Mouse (Mus musculus): ENCODE measurements around the gene Stard3. TPM values are rescaled to one million over a fixed set of nuclear protein-coding genes. Genes with fewer than 3 reads are reported as not detected.
A peak's percentile ranks its signal among the peaks of the same experiment; 100 is the strongest.

Gene Stard3
- polyA plus RNA-seq, 1 experiment from 2014 or later, result 42.0 TPM

GRCm38 (mm10) chr11:98392645-98393044 lies 34.5 kb downstream of the Stard3 start:
- 57% methylated on average over 4 of the region's 4 CpGs for WGBS
- Histone ChIP-seq H3K4me1 (ENCODE audit: control insufficient read depth, insufficient read depth, low read length) (peaks cover 38% of the 10 kb centered on the region), H3K27me3 (ENCODE audit: control insufficient read depth, insufficient read depth, low read length) (peaks cover 6% of the 10 kb centered on the region; the same call in 1 of the 2 replicates), H3K4me3 (ENCODE audit: low read length) (no peak overlapping the region), H3K4me2 (replicated peaks; ENCODE audit: low read depth, low read length) (no peak overlapping the region), H3K27ac (ENCODE audit: low read depth, low read length) (peak overlapping the region; percentile 48), H3K9me3 (ENCODE audit: control insufficient read depth, low read length) (no peaks in the 10 kb centered on the region), H3K9ac (ENCODE audit: low read depth, low read length) (0 out of 2 replicates have a peak overlapping the region, but pooled peaks have one; percentile 18), H3K36me3 (ENCODE audit: control insufficient read depth, insufficient read depth, low read length) (0 out of 2 replicates have a peak, but pooled peaks cover 2% of the 10 kb centered on the region)
- ATAC-seq (ENCODE audit: low FRiP score, low TSS enrichment), result no peak

GRCm38 (mm10) chr11:98393317-98393716 lies 35.1 kb downstream of the Stard3 start:
- 0 out of 2 replicates have a peak, but pooled peaks cover 2% of the 10 kb centered on the region for H3K36me3 ChIP-seq (ENCODE audit: control insufficient read depth, insufficient read depth, low read length)
- no peak overlapping the region for H3K4me2 ChIP-seq (replicated peaks; ENCODE audit: low read depth, low read length)
- WGBS, result 76% methylated on average over 6 of the region's 6 CpGs
- no peak overlapping the region for H3K4me3 ChIP-seq (ENCODE audit: low read length)
- 0 out of 2 replicates have a peak overlapping the region, but pooled peaks have one; percentile 2 for H3K9ac ChIP-seq (ENCODE audit: low read depth, low read length)
- peaks cover 36% of the 10 kb centered on the region for H3K4me1 ChIP-seq (ENCODE audit: control insufficient read depth, insufficient read depth, low read length)
- no peaks in the 10 kb centered on the region for H3K9me3 ChIP-seq (ENCODE audit: control insufficient read depth, low read length)
- H3K27me3 ChIP-seq (ENCODE audit: control insufficient read depth, insufficient read depth, low read length), result no peaks in the 10 kb centered on the region
- peak overlapping the region; percentile 37; the same call in 1 of the 2 replicates for H3K27ac ChIP-seq (ENCODE audit: low read depth, low read length)
- ATAC-seq (ENCODE audit: low FRiP score, low TSS enrichment), result no peak

DNA sequence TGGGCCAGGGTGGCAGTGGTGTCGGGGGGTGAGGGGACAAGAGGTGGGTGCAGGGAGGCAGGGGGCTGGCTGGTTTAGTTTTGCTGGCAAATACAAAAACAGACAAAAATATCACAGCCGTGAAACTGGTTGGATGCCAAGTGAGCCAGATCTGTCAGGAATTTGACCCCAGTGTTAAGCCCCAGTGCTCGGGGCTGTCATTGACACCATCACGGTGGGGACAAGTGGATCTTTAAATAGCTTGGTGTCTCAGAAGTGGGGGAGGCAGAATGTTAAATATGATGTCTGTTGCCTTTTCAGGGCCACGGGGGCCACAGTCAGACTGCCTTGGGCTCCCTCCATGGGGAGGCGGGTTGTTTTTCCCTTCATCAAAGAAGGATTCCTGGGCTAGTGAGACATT lies 36.1 kb downstream of the Stard3 start:
- Histone ChIP-seq H3K4me1 (ENCODE audit: control insufficient read depth, insufficient read depth, low read length) (peaks cover 36% of the 10 kb centered on the region), H3K36me3 (ENCODE audit: control insufficient read depth, insufficient read depth, low read length) (0 out of 2 replicates have a peak, but pooled peaks cover 2% of the 10 kb centered on the region), H3K27ac (ENCODE audit: low read depth, low read length) (no peak overlapping the region), H3K9ac (ENCODE audit: low read depth, low read length) (no peak overlapping the region), H3K4me2 (replicated peaks; ENCODE audit: low read depth, low read length) (no peak overlapping the region), H3K27me3 (ENCODE audit: control insufficient read depth, insufficient read depth, low read length) (no peaks in the 10 kb centered on the region), H3K4me3 (ENCODE audit: low read length) (no peak overlapping the region), H3K9me3 (ENCODE audit: control insufficient read depth, low read length) (no peaks in the 10 kb centered on the region)
- 31% methylated on average over 6 of the region's 6 CpGs for WGBS
- ATAC-seq (ENCODE audit: low FRiP score, low TSS enrichment), result no peak

DNA sequence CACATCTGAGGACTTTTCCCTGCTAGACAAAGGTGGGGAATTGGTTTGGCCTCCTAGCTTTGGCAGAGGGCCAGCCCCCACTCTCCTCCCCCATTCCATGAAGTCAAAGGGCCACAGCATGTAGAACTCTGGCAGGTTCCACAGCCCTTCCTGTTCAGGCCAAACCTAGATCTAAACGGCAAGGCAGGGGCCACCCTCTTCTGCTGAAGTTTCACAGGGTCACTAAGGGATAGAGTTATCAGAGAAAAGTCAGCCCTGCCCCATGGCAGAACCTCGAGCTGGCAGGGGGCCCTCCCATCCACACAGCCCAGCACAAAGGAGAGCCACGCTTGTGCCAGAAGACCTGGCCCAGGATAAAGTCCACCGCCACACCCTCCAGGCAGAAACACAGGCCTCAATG lies 36.9 kb downstream of the Stard3 start:
- H3K4me3 ChIP-seq (ENCODE audit: low read length), result no peak overlapping the region
- 0 out of 2 replicates have a peak, but pooled peaks cover 2% of the 10 kb centered on the region for H3K36me3 ChIP-seq (ENCODE audit: control insufficient read depth, insufficient read depth, low read length)
- H3K9ac ChIP-seq (ENCODE audit: low read depth, low read length), result no peak overlapping the region
- H3K4me1 ChIP-seq (ENCODE audit: control insufficient read depth, insufficient read depth, low read length), result peaks cover 40% of the 10 kb centered on the region
- H3K4me2 ChIP-seq (replicated peaks; ENCODE audit: low read depth, low read length), result no peak overlapping the region
- no peaks in the 10 kb centered on the region for H3K9me3 ChIP-seq (ENCODE audit: control insufficient read depth, low read length)
- no peaks in the 10 kb centered on the region for H3K27me3 ChIP-seq (ENCODE audit: control insufficient read depth, insufficient read depth, low read length)
- no peak for ATAC-seq (ENCODE audit: low FRiP score, low TSS enrichment)
- 41% methylated on average over 4 of the region's 4 CpGs for WGBS
- peak overlapping the region; percentile 51 for H3K27ac ChIP-seq (ENCODE audit: low read depth, low read length)

- Histone ChIP-seq H3K9ac (ENCODE audit: low read depth, low read length) (no peak overlapping the region), H3K27me3 (ENCODE audit: control insufficient read depth, insufficient read depth, low read length) (no peaks in the 10 kb centered on the region), H3K4me1 (ENCODE audit: control insufficient read depth, insufficient read depth, low read length) (peaks cover 33% of the 10 kb centered on the region), H3K36me3 (ENCODE audit: control insufficient read depth, insufficient read depth, low read length) (0 out of 2 replicates have a peak, but pooled peaks cover 2% of the 10 kb centered on the region), H3K9me3 (ENCODE audit: control insufficient read depth, low read length) (no peaks in the 10 kb centered on the region), H3K27ac (ENCODE audit: low read depth, low read length) (no peak overlapping the region), H3K4me2 (replicated peaks; ENCODE audit: low read depth, low read length) (no peak overlapping the region), H3K4me3 (ENCODE audit: low read length) (no peak overlapping the region)
- WGBS, result 84% methylated on average over 7 of the region's 7 CpGs
- no peak for ATAC-seq (ENCODE audit: low FRiP score, low TSS enrichment)
Observed at GRCm38 (mm10) chr11:98397946-98398345, 39.8 kb downstream of the Stard3 start.

DNA sequence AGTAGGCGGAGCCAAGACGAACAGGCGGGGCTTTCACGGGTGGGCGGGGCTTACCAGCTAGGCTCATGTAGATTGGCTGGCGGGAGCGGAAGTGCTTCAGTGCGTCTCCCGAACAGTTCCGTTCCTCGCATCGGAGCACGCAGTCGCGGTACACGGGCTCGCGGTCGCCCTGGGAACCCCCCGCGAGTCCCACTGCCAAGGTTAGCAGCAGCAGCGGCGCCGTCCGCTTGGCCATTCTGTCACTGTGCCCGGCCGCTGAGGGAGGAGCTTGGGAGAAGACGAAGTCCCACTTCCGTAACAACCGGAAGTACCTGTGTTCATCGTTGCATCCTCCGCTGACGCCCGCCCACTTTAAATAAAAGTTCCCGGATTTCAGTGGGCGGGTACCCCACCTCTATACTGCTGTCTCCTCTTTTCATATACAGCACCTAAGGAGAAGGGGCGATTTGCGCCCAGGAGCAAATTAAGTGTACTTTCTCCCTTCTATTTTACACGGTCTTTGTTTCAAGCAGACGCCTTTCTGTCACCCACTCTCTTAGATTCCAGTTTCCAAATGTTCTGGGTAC lies 42.1 kb downstream of the Stard3 start, which contains the start of gene Pgap3:
Gene Pgap3 (minus strand): TSS at position 330 of the 566 bp plus-strand sequence.
- Histone ChIP-seq H3K4me2 (replicated peaks; ENCODE audit: low read depth, low read length) (peak within 1 kb of the TSS; percentile 81), H3K36me3 (ENCODE audit: control insufficient read depth, insufficient read depth, low read length) (0 out of 2 replicates have a peak, but pooled peaks cover 2% of the 10 kb centered on the region), H3K4me1 (ENCODE audit: control insufficient read depth, insufficient read depth, low read length) (peaks cover 12% of the 10 kb centered on the region), H3K9me3 (ENCODE audit: control insufficient read depth, low read length) (no peaks in the 10 kb centered on the region), H3K27ac (ENCODE audit: low read depth, low read length) (peak within 1 kb of the TSS; percentile 90), H3K4me3 (ENCODE audit: low read length) (peak within 1 kb of the TSS; percentile 44), H3K27me3 (ENCODE audit: control insufficient read depth, insufficient read depth, low read length) (no peaks in the 10 kb centered on the region), H3K9ac (ENCODE audit: low read depth, low read length) (peak within 1 kb of the TSS; percentile 55; the same call in 1 of the 2 replicates)
- ATAC-seq (ENCODE audit: low FRiP score, low TSS enrichment), result peak; percentile 88
- WGBS, result under 1% methylated on average over 40 of the region's 40 CpGs

- H3K4me3 ChIP-seq (ENCODE audit: low read length), result peak overlapping the region; percentile 44
- peak overlapping the region; percentile 90 for H3K27ac ChIP-seq (ENCODE audit: low read depth, low read length)
- H3K9ac ChIP-seq (ENCODE audit: low read depth, low read length), result peak overlapping the region; percentile 55; the same call in 1 of the 2 replicates
- 0 out of 2 replicates have a peak, but pooled peaks cover 2% of the 10 kb centered on the region for H3K36me3 ChIP-seq (ENCODE audit: control insufficient read depth, insufficient read depth, low read length)
- peak; percentile 55; the same call in 1 of the 2 replicates for ATAC-seq (ENCODE audit: low FRiP score, low TSS enrichment)
- WGBS, result 42% methylated on average over 3 of the region's 3 CpGs
- H3K9me3 ChIP-seq (ENCODE audit: control insufficient read depth, low read length), result no peaks in the 10 kb centered on the region
- peak overlapping the region; percentile 81 for H3K4me2 ChIP-seq (replicated peaks; ENCODE audit: low read depth, low read length)
- peaks cover 11% of the 10 kb centered on the region for H3K4me1 ChIP-seq (ENCODE audit: control insufficient read depth, insufficient read depth, low read length)
- no peaks in the 10 kb centered on the region for H3K27me3 ChIP-seq (ENCODE audit: control insufficient read depth, insufficient read depth, low read length)
Observed at GRCm38 (mm10) chr11:98400816-98401215, 42.6 kb downstream of the Stard3 start.

DNA sequence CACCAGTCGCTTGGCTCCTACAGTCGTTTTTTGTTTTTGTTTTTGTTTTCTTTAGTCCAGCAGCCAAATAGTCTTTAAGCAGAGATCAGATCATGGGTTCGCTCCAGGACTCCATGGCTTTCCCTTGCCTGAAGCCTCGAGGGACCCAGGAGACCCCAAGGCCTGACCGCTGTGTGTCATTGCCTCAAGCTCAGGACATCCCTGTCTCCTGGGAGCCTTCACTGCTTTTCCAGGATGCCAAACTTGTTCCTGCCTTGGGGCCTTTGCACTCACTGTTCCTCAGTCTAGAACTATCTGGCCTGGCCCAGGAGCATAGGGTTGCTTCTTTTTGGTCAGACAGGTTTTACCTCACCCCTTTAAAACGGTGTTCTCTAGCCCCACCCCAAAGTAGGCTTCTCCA lies 48.5 kb downstream of the Stard3 start:
- H3K4me3 ChIP-seq (ENCODE audit: low read length), result no peak overlapping the region
- H3K27me3 ChIP-seq (ENCODE audit: control insufficient read depth, insufficient read depth, low read length), result no peaks in the 10 kb centered on the region
- peaks cover 20% of the 10 kb centered on the region for H3K4me1 ChIP-seq (ENCODE audit: control insufficient read depth, insufficient read depth, low read length)
- H3K9ac ChIP-seq (ENCODE audit: low read depth, low read length), result no peak overlapping the region
- H3K36me3 ChIP-seq (ENCODE audit: control insufficient read depth, insufficient read depth, low read length), result no peaks in the 10 kb centered on the region
- WGBS, result 67% methylated on average over 6 of the region's 6 CpGs
- H3K9me3 ChIP-seq (ENCODE audit: control insufficient read depth, low read length), result no peaks in the 10 kb centered on the region
- no peak overlapping the region for H3K4me2 ChIP-seq (replicated peaks; ENCODE audit: low read depth, low read length)
- no peak for ATAC-seq (ENCODE audit: low FRiP score, low TSS enrichment)
- H3K27ac ChIP-seq (ENCODE audit: low read depth, low read length), result no peak overlapping the region

- peak; percentile 44 for ATAC-seq (ENCODE audit: low FRiP score, low TSS enrichment)
- Histone ChIP-seq H3K9me3 (ENCODE audit: control insufficient read depth, low read length) (no peaks in the 10 kb centered on the region), H3K9ac (ENCODE audit: low read depth, low read length) (peak overlapping the region; percentile 34; the same call in 1 of the 2 replicates), H3K4me3 (ENCODE audit: low read length) (peak overlapping the region; percentile 14), H3K27ac (ENCODE audit: low read depth, low read length) (peak overlapping the region; percentile 80), H3K4me1 (ENCODE audit: control insufficient read depth, insufficient read depth, low read length) (peaks cover 27% of the 10 kb centered on the region), H3K36me3 (ENCODE audit: control insufficient read depth, insufficient read depth, low read length) (no peaks in the 10 kb centered on the region), H3K4me2 (replicated peaks; ENCODE audit: low read depth, low read length) (peak overlapping the region; percentile 36), H3K27me3 (ENCODE audit: control insufficient read depth, insufficient read depth, low read length) (no peaks in the 10 kb centered on the region)
- WGBS, result 33% methylated on average over 8 of the region's 8 CpGs
Observed at GRCm38 (mm10) chr11:98408872-98409271, 50.7 kb downstream of the Stard3 start.
